Comparison of ENCODE assay signal across 10 mouse cellular contexts in the genomic region with DNA sequence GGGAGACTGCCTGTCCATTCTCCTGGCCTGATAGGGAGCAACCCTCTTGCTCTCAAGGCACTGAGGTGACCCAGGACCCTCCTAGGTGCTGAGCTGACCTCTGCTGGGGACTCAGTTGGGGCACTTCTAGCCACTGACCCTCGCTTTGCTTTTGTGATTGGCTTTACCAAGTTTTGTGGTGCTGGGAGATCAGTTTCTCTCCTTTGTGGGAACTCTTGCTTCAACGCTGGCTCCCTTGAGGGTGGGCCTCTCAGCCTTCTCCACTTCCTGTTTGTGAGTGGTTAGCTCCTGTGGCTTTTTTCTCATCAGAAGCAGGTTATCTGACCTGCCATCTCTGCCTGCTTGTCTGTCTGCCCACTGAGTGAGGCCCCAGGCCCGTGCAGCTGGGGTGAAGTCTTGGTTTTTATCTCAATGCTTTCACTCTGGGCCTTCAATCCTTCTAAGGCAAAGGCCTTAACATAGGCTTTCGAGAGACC. TPM values are rescaled to one million over a fixed set of nuclear protein-coding genes. Genes with fewer than 3 reads are reported as not detected.
DNase-seq lines count a peak whose midpoint lies in the region; ATAC-seq and TF ChIP-seq lines count a peak whose summit lies in the region.
"Had no signal": no experiment of that assay in that cellular context is flagged by ENCODE, and none has a peak within 500 bp of the region (broad histone marks: within the 10 kb centered on the region; RNA-seq: fewer than 3 reads in every experiment).

No protein-coding gene starts in this region.

- no peak overlapping the region for H3K9ac ChIP-seq in heart, embryonic 15.5 days
- no peak overlapping the region for H3K9ac ChIP-seq in lung, postnatal 0 days (replicated peaks; ENCODE audit: low read depth)
- H3K9ac ChIP-seq: lung, embryonic 15.5 days had no signal

- WGBS in heart, embryonic 15.5 days = 47% methylated on average over 4 of the region's 4 CpGs
- WGBS in lung, postnatal 0 days = 38% methylated on average over 4 of the region's 4 CpGs

- H3K4me2 ChIP-seq in heart, embryonic 15.5 days = peak overlapping the region; percentile 18; the same call in 1 of the 2 replicates
- H3K4me2 ChIP-seq in lung, postnatal 0 days (replicated peaks; ENCODE audit: low read depth, low read length) = no peak overlapping the region; the same call in 1 of the 2 replicates
- H3K4me2 ChIP-seq: lung, embryonic 15.5 days had no signal

- TF ChIP-seq CTCF in lung, postnatal 0 days (IDR thresholded peaks at IDR 0.05) = no peak

- peaks cover 5% of the 10 kb centered on the region for H3K27me3 ChIP-seq in heart, embryonic 15.5 days
- H3K27me3 ChIP-seq in lung, postnatal 0 days (replicated peaks; ENCODE audit: insufficient read depth, low read length) = no peaks in the 10 kb centered on the region
- H3K27me3 ChIP-seq: lung, embryonic 15.5 days had no signal

- peak overlapping the region; percentile 56; the same call in 1 of the 2 replicates for H3K27ac ChIP-seq in heart, embryonic 15.5 days
- H3K27ac ChIP-seq in lung, postnatal 0 days (ENCODE audit: low read length) = peak overlapping the region; percentile 54; the same call in 1 of the 2 replicates
- H3K27ac ChIP-seq: lung, embryonic 15.5 days had no signal

- H3K4me3 ChIP-seq in heart, embryonic 15.5 days = peak overlapping the region; percentile 5; the same call in 1 of the 2 replicates
- no peak overlapping the region for H3K4me3 ChIP-seq in lung, postnatal 0 days (ENCODE audit: low read depth, low read length)
- H3K4me3 ChIP-seq: lung, embryonic 15.5 days had no signal

- H3K36me3 ChIP-seq in heart, embryonic 15.5 days = no peaks in the 10 kb centered on the region
- H3K36me3 ChIP-seq in lung, postnatal 0 days (ENCODE audit: insufficient read depth, low read length) = no peaks in the 10 kb centered on the region
- H3K36me3 ChIP-seq: lung, embryonic 15.5 days had no signal

- no peak for ATAC-seq in heart, embryonic 15.5 days (replicated peaks; ENCODE audit: insufficient number of reproducible peaks, insufficient read depth, low FRiP score, low read depth)
- ATAC-seq in lung, postnatal 0 days = no peak

- no peaks in the 10 kb centered on the region for H3K9me3 ChIP-seq in heart, embryonic 15.5 days (replicated peaks)
- no peaks in the 10 kb centered on the region for H3K9me3 ChIP-seq in lung, postnatal 0 days (ENCODE audit: low read length)
- H3K9me3 ChIP-seq: lung, embryonic 15.5 days had no signal

- DNase-seq in heart, postnatal 4 days = no peak
- DNase-seq in c-Kit-positive CD71-positive TER-119-positive erythroid progenitor cells, embryonic 14.5 days (ENCODE audit: low spot score) = peak; percentile 65
- DNase-seq in lung, postnatal 0 days (ENCODE audit: low spot score) = peak; percentile 30
- peak; percentile 78 to 91 for DNase-seq in thymus, adult 18-20 months
- no peak for DNase-seq in kidney, adult 18-20 months
- DNase-seq in ovary, postnatal 14 days (ENCODE audit: low spot score) = no peak
- DNase-seq in frontal cortex, adult 2 months (ENCODE audit: extremely low spot score in 1 of 2, low spot score in 1 of 2) = no peak
- DNase-seq: heart, postnatal 14 days had no signal

- TF ChIP-seq EP300 in lung, postnatal 0 days (IDR thresholded peaks at IDR 0.05) = no peak

- no peaks in the 10 kb centered on the region; the same call in 1 of the 2 replicates for H3K4me1 ChIP-seq in heart, embryonic 15.5 days (replicated peaks)
- no peaks in the 10 kb centered on the region for H3K4me1 ChIP-seq in lung, postnatal 0 days (ENCODE audit: insufficient read depth, low read depth, low read length)

RNA-seq across cellular contexts. Expression of gene Tspoap1, which starts 8.8 kb away (rescaled TPM):
- 0.24 and 1.9 TPM in 2 replicates for polyA plus RNA-seq in heart, embryonic 15.5 days (2015; fragmentation: Nextera tagmentation; extraction: Ambion mirVana)
- under 1 TPM in 1 of 2 experiments, not detected in 1; 0.07 TPM for total RNA-seq in heart, postnatal 4 days (2021)
- polyA plus RNA-seq in lung, postnatal 0 days (2015; fragmentation: Nextera tagmentation; extraction: Ambion mirVana) = 0.64 and 0.83 TPM in 2 replicates
- 294 and 326 TPM in 2 replicates for polyA plus RNA-seq in frontal cortex, adult 2 months (2012; rRNA removed)

RNA-seq across cellular contexts. Expression of gene Supt4a, which starts 14.2 kb away (rescaled TPM):
- 101 and 103 TPM in 2 replicates for polyA plus RNA-seq in heart, embryonic 15.5 days (2015; fragmentation: Nextera tagmentation; extraction: Ambion mirVana)
- total RNA-seq in heart, postnatal 4 days (2021) = 10 to 100 TPM; 47.9 to 49.9 TPM
- 155 and 166 TPM in 2 replicates for polyA plus RNA-seq in lung, postnatal 0 days (2015; fragmentation: Nextera tagmentation; extraction: Ambion mirVana)
- 146 and 148 TPM in 2 replicates for polyA plus RNA-seq in frontal cortex, adult 2 months (2012; rRNA removed)

RNA-seq across cellular contexts. Expression of gene Mpo, which starts 41.9 kb away (rescaled TPM):
- 0.69 and 3.8 TPM in 2 replicates for polyA plus RNA-seq in heart, embryonic 15.5 days (2015; fragmentation: Nextera tagmentation; extraction: Ambion mirVana)
- total RNA-seq in heart, postnatal 4 days (2021) = under 1 TPM; 0.14 to 0.33 TPM
- 0.32 and 0.68 TPM in 2 replicates for polyA plus RNA-seq in lung, postnatal 0 days (2015; fragmentation: Nextera tagmentation; extraction: Ambion mirVana)
- polyA plus RNA-seq in frontal cortex, adult 2 months (2012; rRNA removed) = 0.34 TPM in 1 of 2 replicates, not detected in the other

Comparison
In these comparisons a context has a peak if more than half of its experiments do, and no peak if none do; other contexts are left out.
1. DNase-seq: peak in c-Kit-positive CD71-positive TER-119-positive erythroid progenitor cells, embryonic 14.5 days (single experiment), lung, postnatal 0 days (single experiment) and thymus, adult 18-20 months (2 of 2); none in heart, postnatal 4 days (single experiment), kidney, adult 18-20 months (single experiment), ovary, postnatal 14 days (single experiment) and frontal cortex, adult 2 months (0 of 2).
2. RNA of gene Tspoap1, which starts 8.8 kb away (polyA plus RNA-seq): 294 to 326 TPM in frontal cortex, adult 2 months; 0.64 to 0.83 TPM in lung, postnatal 0 days and 0.24 to 1.9 TPM in heart, embryonic 15.5 days; every median in the first group is over 100 times any median in the second.